Mouse (Mus musculus): Measurements from ENCODE around the gene Mrps9.
"Not testable (repeated sequence)": the region's sequence is repeated elsewhere in the genome, so short reads cannot be mapped to it uniquely, and the experiment has no call there.

Gene Mrps9

DNA sequence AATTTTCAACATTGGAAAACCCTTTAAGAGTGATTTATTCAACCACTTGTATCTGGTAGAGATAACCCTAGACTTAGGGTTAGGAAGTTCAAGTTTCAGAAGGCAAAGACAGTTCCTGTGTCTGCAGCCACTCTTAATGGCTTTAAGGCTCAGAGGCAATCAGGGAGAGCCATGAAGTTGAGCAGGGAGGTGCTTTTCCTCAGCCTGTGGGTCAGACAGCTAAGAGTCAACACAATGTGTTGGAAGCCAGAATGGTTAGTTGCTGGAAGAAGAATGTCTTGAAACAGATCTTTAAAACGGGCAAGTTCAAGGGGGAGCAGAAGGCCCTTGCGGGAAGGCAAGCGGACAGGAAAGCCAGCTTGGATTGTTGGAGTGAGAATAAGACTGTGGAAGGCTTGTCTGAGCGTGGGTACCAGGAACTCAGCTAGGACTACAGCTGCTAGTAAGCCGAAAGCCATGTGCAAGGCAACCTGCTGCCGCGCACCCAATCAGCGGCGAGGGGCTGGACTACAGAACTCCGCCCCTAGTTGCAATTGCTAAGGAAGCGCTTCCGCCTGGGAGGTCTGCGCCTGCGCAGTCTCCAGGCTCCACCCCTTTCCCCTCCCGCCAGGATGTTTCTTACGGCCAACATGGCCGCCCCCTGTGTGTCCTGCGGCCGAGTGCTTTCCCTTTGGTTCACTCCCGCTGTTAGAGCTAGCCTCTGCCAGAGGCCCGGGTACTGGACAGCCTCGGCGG lies at the start of gene Mrps9:
Mrps9 (plus strand) TSS at position 571 of the 735 bp plus-strand sequence.
- peak; percentile 95 for DNase-seq

DNA sequence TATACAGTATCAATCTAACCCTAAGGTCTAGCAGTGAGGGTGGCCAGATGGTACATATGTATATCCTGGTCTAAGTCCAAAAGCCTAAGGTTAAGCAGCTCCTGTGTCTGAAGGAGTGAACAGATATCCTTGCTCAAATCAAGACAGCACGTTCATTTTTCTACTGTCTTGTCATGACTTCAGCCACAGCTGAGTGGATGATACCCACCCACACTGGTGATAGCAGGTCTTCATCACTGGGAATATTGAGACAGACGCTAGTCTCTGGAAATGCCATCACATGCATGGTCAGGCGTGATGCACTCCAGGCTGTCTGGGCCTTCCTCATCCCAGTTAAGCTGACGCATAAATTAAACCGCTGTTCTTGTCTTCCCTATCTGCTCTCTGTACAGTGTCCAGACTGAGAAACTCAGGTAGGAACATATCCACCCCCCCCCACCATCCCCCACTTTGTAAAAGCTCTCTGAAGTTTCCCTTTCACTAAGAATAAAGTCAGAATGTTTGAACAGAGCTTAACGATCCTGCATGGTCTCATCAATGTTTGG lies 37.7 kb upstream of the Mrps9 start:
- DNase-seq: no peak

DNA sequence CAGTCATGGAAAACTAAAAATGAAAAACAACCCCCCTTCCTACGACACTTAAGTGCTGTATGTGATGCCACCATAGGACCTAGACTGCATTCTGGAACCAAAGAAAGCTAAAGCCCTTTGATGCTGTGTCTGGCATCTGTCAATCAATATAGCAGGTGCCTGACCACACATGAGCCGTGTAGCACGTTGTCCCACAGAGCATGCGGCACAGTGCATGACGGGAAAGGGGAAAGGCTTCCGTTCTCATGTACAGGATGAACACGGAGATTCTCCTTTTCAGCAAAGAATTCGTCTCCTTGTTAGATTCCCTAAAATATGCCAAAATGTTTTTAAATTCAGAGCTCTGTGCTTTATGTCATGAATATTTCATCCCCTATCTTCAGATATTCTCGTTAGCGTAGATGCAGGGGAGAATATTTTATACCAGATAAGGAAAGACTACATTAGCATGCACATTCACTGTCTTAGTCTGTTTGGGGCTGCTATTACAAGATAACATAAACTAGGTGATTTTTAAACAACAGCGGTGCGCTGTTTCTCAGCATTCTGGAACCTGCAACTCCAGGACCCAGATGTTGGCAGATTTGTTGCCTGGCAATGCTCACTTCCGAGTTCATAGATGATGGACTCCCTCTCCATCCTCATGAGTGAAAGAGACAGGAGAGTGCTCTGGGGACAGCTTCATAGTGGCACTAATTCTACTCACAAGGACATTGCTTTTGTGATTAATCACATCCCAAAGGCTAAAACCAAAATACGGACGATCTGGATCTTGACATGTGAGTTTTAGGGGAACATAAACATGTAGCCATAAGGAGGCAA lies 36.0 kb upstream of the Mrps9 start:
- no peak for DNase-seq

DNA sequence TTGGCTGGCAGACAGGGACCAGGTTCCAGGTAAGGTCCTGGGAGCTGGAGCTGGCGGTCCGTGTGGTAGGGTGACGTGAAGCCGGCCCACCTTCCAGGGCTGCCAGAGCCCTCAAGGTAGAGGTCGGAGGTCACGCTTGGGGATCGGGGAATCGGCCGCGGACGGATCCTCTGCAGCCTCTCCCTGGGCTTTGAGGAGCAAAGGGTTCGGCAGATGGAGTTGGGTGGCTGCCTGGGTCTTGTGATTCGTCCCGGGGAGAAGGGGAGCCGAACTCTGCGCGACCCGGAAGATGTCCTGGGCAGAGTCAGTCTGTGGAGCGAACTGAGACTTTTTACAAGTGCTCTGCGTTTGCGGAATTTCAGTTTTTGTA lies 350 bp downstream of the Mrps9 start:
- DNase-seq: no peak

DNA sequence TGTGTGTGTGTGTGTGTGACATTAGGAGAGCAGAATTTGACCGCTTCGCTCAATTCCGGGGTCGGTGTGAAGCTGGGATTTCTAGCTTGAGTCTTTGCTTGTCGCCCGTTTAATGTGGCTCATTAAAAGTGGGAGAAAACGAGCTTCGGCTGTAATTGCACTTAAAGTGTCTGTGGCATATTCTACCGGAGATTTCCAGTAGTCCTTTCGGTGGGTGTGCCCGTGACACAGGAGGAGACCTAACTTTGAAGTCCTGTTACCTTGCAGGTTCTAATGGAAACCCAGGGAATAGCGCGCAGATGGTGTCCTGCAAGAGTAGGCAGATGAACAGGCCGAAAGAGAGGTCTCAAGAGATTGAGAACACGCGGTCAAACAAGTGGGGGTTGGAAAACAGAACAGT lies 777 bp downstream of the Mrps9 start:
- DNase-seq: no peak

DNA sequence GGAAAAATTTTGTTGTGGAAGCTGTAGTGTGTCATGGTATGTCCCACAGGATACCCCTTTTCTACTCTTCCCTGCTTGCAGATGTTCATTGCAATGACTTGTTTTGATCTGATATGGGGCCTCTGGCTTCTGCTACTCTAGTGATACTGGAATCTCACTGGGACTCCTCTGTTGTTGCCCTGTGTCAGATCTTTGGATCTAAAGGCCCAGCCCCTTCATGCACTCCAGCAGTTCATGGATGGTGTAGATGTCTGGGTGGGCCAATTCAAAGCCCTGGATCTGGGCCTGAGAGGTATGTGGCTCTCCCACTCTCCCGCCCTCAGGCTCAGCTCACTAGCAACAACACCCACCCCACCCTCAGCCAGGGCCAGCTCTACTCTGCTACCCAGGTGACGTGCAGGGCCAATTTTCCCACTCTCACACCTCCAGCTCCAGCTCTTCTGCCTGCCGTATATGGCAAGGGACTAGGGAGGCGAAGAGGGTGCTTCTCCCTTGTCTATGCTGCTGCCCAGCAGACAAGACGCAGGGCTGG lies 13.8 kb downstream of the Mrps9 start:
- DNase-seq: no peak

DNA sequence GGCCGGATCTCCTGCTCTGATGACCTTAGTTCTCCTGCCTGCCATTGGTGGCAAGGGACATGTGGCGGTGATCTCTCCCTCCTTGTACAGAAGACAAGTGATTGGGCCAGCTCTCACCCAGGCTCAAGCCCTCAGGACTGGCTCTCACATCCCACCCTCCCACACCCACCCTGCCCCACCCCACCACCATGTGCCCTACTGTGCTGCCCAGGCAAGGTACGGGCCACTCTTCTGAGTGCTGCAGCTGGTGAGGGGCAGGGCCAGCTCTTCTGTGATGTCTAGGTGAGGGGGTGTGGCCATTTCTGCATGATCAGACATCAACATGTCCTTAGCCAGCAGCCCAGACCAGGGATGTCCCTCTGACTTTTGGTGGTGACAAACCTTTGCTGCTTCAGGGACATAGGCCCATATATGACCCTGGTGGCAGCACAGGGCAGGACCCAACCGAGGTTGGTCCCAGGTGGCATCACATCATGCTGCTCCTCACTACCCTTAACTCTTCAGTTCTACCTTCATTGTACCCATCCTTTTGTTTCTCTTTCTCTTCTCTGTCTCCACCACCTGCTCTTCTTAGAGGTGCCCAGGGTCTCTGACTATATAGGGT lies 14.4 kb downstream of the Mrps9 start:
- no peak for DNase-seq

DNA sequence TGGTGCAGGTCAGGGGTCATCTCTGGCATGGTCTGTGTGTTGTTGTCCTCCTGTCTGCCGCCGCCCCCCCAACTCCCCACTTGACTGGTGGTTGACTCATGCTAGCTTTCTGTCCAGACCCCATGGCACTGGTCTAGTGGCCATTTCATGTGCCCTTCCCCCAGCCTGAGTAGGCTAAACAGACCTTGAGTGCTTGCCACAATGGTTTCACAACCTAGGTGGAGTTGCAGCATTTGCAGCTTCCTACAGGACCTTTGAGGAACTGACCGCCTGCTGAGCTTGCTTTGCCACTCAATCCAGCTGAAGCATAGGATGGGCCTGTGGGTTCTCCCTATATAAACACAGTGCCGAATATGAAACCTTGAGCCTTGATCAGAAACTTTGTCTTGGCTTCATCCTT lies 15.0 kb downstream of the Mrps9 start:
- no peak for DNase-seq

DNA sequence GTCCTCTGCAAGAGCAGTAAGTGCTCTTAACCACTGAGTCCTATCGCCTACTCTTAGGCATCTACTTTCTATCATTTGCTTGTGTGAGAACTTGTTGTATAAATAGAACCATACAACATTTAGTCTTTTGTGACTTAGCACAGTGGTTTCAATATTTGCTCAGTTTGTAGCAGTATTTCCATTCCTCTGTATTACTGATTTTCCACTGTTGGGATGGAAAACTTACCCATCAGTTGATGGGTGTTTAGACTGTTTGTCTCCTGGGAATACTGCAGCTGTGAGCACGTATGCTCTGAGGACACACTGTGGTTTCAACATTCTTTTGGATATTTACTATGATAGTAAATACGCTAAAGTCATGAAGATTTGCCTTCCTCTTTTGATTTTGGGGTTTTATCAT lies 16.2 kb downstream of the Mrps9 start:
- no peak for DNase-seq

DNA sequence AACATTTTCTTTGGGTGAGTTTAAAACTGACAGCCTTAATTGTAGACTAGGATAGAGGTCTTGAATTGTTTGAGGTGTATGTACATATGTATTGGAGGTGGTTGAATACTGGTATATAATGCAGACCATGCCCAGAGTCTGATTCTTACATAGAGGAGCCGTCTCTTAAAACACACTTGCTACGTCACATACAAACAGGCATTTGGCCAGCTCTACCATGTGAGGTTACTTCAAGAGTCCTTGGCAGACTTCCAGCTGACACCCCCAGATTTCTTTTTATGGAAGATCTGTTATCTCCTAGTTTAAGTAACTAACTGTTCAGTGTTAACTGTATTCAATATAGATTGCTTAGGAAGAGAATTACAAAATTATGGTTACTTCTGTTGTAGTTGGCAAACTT lies 23.1 kb downstream of the Mrps9 start:
- DNase-seq: no peak

DNA sequence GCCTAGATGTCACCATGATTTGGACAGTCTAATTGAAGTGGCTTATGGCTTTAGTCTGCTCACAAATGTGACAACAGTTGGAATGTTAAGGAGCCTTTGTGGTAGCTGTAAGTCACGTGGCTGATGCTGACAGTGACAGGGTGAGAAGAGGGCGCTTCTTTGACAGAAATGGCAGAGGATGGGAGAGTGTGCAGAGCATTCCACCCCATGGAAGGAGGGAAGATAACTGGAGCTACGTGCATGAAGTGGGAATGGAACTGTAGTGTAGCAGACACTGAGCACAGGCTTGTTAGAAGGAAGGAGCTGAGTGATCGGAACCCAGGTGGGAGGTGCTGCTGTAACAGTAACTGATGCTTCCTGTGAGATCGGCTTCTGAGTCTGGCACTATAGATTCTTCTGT lies 24.2 kb downstream of the Mrps9 start:
- no peak for DNase-seq

DNA sequence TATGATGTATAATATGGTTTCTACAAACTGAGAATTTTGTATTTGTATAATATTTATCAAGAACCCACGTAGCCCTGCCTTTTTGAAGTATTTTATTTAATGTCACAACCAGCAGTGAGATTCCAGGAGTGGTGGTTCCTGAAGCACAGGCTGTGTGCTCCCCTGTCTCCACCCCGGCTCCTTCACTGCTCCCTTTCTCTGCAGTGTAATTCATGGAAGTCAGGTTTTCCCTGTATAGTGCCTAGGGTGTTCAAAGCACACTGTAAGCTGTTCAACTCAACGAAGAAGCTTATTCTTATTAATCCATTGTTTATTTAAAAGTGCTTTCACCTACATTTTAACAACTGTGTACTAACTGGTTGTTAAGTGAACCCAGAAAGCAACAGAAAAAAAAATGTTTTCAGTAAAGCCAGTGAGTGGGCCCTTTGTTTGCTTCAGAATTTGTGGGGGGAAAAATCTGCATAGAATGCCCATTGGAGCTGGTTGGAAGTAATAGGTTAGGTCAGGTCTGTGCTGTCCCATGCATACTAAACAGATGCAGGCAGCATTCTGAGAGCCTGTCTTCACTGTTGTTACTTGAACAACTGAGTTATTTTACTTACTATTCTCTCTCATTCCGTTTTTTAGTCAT lies 25.5 kb downstream of the Mrps9 start:
- DNase-seq: no peak

DNA sequence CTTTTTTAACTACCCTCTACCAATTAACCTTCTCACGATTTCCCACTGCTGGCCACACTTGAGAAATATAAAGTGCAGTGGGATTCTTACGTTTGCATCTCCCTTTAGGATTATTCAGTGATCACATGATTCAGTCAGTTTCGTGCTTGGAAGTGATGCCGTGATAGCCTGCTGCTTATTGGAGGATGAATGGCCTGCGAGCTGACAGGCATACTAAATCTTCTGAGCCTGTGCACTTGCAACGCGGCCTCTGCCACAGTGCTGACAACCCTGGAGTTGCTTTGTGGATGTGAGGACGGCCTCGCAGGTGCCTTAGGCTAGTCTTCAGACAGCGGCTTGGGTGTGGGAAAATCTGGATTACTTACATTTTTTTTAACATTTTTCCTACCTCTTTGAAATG lies 26.2 kb downstream of the Mrps9 start:
- no peak for DNase-seq

DNA sequence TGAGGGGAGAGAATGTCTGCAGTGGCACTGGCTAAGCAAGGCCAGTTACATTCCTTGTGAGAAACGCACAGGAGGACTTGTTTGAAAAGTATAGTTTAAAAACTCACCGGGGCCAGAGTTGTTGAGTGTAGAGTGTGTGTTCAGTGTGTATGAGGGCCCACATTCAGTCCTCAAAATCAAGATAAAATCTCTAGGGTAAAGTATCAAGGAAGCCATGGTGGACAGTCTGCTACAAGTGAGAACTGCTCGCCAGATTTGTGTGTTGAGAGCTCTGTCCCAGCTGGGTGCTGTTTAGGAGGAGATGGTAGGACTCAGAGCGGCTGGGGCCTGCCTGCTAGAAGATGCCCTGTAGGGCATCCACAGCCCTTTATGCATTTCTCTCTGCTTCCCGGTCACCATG lies 27.8 kb downstream of the Mrps9 start:
- no peak for DNase-seq

DNA sequence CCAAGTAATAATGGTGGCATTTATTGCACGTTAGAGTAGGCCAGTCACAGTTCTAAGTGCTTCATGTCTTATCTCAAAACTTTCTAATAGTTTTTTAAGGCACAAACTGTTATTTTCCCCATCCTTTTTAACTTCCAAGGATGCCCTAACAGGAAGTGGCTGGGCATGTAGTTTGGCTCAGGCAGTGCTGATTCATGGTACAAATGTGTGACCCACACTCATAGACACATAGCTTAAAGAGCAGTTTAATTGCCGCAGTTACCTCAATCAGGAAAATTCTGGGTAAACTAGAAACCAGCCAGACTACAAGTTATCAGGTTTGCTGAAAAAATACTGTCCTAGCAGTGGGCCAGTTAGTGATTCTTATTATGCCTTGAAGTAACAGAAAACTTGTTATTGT lies 31.2 kb downstream of the Mrps9 start:
- no peak for DNase-seq

DNA sequence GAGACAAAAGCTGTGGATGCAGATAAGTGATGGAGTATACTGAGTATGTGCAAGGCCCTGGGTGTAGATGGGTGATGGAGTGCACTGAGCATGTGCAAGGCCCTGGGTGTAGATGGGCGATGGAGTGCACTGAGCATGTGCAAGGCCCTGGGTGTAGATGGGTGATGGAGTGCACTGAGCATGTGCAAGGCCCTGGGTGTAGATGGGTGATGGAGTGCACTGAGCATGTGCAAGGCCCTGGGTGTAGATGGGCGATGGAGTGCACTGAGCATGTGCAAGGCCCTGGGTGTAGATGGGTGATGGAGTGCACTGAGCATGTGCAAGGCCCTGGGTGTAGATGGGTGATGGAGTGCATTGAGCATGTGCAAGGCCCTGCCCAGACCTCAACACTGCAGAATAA lies 32.4 kb downstream of the Mrps9 start:
- DNase-seq: not testable (repeated sequence)

DNA sequence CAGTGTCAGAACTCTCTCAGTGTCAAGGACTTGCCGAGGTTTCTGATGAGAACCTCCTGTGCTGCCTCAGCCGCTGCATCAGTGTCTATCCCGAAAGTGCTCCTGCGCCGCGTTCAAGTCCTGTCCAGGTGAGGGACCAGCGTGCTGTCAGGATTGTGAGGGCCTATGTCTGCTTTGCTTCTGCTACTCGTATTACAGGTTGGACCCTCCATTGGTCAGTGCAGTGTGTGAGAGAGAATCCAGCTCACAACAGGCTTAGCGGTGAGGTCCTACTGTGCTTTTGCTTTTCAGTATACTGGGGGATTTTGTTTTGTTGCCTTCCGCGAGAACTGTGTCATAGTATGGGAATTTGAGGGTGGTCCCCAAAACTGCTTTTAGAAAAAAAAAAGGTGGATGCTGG lies 36.8 kb downstream of the Mrps9 start:
- no peak for DNase-seq

DNA sequence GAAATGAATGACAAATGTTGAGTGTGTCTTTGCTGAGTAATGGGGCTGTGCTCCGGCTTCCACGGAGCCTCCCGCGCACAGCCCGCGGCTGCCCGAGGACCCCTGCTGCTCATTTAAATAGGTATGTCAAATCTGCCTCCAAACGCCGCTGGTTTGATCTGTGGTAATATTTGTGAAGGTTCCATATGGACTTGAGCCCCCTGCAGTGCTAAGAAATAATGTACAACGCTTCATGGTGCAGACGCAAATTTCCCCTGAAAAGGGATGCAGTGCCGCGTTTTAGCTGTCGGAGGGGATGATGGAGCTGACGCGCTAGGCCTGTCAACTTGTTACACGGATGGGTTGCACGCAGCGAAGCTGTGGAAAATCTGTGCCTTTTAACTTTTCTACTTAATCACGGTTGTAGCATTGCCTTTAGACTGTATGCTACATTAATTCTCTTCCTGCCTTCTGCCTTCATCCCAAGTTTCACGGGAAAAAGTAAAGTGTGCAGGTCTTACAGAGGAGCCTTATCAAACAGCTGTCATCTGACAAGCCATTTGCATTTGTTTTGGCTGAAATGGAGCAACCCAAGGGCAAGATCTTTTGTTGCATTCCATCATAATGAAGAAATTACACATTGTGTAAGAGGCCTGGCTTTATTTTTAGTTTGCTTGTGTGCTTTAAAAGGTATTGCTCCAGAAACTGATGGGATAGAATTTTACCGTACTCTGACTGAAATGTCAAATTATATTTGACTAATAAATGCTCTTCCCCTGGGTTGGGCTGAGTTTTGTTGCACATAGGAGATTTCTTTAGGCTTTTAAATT lies 37.7 kb downstream of the Mrps9 start:
- no peak for DNase-seq

DNA sequence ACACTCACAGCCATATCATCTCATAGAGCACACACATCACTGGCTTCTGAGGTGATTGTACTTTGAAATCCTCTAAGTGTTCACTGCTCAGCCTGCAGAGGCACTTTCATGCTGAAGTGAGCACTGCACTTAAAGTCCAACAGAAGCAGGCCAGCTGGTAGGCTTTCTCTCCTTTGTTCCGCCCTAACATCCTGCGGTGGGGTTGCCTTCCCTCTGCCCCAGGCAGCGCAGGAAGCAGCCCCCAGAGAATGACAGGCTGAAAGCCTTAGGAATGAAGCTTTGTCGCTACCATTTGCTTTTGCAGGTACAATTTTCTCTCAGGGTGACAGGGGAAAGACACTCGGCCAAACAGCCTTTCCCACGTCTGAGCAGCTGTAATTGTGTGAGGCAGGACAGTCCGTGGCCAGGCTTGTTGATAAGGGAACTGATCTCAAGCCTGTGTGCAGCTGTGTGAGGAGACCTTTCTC lies 38.4 kb downstream of the Mrps9 start:
- no peak for DNase-seq

DNA sequence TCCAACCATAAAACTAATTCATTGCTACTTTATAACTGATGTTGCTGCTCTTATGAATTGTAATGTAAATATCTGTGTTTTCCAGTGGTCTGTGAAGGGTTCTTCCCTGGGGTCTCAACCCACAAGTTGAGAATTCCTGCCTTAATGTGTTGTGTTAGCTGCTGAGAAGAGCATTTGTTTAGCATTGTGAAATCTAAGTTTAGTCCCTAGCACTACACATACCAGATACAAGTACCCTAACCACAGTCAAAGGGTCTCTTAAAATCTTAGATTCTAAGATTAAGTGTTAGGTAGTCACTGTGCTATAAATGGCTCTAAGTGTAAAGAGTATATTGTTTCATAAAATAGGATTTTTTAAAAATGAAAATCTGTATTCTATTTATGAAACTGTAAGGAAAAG lies 43.7 kb downstream of the Mrps9 start:
- DNase-seq: no peak

DNA sequence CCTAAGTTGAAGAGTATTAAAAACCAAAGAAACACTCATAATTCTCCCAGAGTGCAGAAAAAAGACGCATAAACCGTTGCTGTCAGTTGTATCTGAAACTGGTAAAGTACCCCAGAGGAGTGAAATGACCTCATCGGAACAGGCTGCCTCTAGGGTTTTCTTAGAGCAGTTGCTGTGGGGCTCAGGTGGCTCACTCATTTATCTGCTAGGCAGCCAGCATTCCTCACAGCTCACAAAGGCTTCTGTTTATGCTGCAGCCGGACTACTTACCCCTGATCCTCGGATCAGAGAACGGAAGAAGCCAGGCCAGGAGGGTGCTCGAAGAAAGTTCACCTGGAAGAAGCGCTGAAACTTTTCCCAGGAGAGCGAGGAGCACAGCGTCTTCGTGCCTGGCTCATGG lies 54.1 kb downstream of the Mrps9 start:
- no peak for DNase-seq

DNA sequence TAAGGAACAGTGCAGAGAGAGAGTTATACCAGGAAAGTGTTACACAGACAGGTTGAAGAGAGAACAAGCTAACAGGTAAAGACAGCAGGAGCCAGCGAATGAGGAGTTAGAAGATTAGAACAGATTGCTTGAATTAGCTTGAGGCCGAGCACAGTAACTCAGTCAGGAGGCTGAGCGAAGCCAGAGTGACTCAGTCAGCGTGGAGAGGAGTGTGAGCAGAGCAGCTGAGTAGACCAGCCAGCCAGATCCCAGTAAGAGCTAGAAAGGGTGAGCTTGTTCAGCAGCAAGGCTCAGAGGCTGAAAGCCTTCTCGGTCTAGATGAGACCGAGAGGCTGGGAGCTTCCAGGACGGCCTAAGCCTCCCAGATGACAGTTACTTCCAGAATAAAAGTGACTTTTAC lies 55.7 kb downstream of the Mrps9 start:
- no peak for DNase-seq
